9 mouse cellular contexts compared by ENCODE assay signal in the genomic region with DNA sequence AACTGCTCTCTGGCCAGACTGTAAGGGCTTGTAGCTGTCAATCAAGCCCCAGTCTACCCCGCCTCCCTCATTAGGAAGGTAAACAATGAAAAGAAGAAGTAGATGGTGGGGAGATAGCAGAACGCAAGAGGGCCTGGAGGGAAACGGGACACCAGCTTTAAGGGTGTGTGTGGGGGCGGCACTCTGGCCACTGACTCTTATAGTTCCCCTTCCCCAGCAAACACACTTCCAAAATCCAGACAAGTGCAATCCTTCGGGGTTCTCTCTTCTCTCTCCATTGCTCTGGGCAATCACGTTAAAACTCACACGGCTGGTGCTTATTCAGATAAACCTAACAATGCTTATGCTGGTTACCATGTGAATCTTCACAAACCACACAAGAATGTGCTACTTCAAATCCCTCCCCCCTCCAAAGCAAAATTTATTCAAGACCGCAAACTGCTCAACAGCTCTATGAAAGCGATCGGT. TPM values are rescaled to one million over a fixed set of nuclear protein-coding genes. Genes with fewer than 3 reads are reported as not detected.
DNase-seq lines count a peak whose midpoint lies in the region; ATAC-seq and TF ChIP-seq lines count a peak whose summit lies in the region.
"Had no signal": no experiment of that assay in that cellular context is flagged by ENCODE, and none has a peak within 500 bp of the region (broad histone marks: within the 10 kb centered on the region; RNA-seq: fewer than 3 reads in every experiment).

No protein-coding gene starts in this region.

- no peak for TF ChIP-seq CTCF in lung, postnatal 0 days (IDR thresholded peaks at IDR 0.05)

- no peaks in the 10 kb centered on the region for H3K9me3 ChIP-seq in lung, postnatal 0 days (ENCODE audit: low read length)
- no peaks in the 10 kb centered on the region for H3K9me3 ChIP-seq in hindbrain, embryonic 16.5 days (ENCODE audit: control insufficient read depth, low read length)
- no peaks in the 10 kb centered on the region for H3K9me3 ChIP-seq in kidney, embryonic 16.5 days (ENCODE audit: low read length)

- 0 out of 2 replicates have a peak, but pooled peaks cover 8% of the 10 kb centered on the region for H3K4me1 ChIP-seq in lung, postnatal 0 days (ENCODE audit: insufficient read depth, low read depth, low read length)
- no peaks in the 10 kb centered on the region; the same call in 1 of the 2 replicates for H3K4me1 ChIP-seq in hindbrain, embryonic 16.5 days (ENCODE audit: control insufficient read depth, insufficient read depth, low read depth, low read length)
- H3K4me1 ChIP-seq in kidney, embryonic 16.5 days (ENCODE audit: insufficient read depth, low read length): no peaks in the 10 kb centered on the region

- TF ChIP-seq EP300 in lung, postnatal 0 days (IDR thresholded peaks at IDR 0.05): no peak

- WGBS in lung, postnatal 0 days: 20% methylated on average over 10 of the region's 10 CpGs
- WGBS in hindbrain, embryonic 16.5 days: 15% methylated on average over 10 of the region's 10 CpGs
- WGBS in kidney, embryonic 16.5 days: 7% methylated on average over 10 of the region's 10 CpGs

- no peak for ATAC-seq in lung, postnatal 0 days
- ATAC-seq in hindbrain, embryonic 16.5 days: no peak
- ATAC-seq in kidney, embryonic 16.5 days (ENCODE audit: low FRiP score, low TSS enrichment): no peak

- peaks cover 38% of the 10 kb centered on the region for H3K27me3 ChIP-seq in lung, postnatal 0 days (replicated peaks; ENCODE audit: insufficient read depth, low read length)
- H3K27me3 ChIP-seq in hindbrain, embryonic 16.5 days (replicated peaks; ENCODE audit: control insufficient read depth, insufficient read depth, low read length): peaks cover 66% of the 10 kb centered on the region
- H3K27me3 ChIP-seq in kidney, embryonic 16.5 days (ENCODE audit: insufficient read depth, low read length): peaks cover 69% of the 10 kb centered on the region

- 0 out of 2 replicates have a peak, but pooled peaks cover 3% of the 10 kb centered on the region for H3K36me3 ChIP-seq in lung, postnatal 0 days (ENCODE audit: insufficient read depth, low read length)
- H3K36me3 ChIP-seq in hindbrain, embryonic 16.5 days (ENCODE audit: control insufficient read depth, insufficient read depth, low read length): no peaks in the 10 kb centered on the region
- H3K36me3 ChIP-seq in kidney, embryonic 16.5 days (ENCODE audit: insufficient read depth, low read length): 0 out of 2 replicates have a peak, but pooled peaks cover under 1% of the 10 kb centered on the region

- no peak overlapping the region for H3K27ac ChIP-seq in lung, postnatal 0 days (ENCODE audit: low read length)
- no peak overlapping the region for H3K27ac ChIP-seq in hindbrain, embryonic 16.5 days (ENCODE audit: low read depth, low read length)
- H3K27ac ChIP-seq in kidney, embryonic 16.5 days (ENCODE audit: low read length): no peak overlapping the region

- no peak for DNase-seq in lung, postnatal 0 days (ENCODE audit: low spot score)
- DNase-seq in lung, adult 18-20 months: no peak
- peak; percentile 68 for DNase-seq in embryo, embryonic 9.5 days (ENCODE audit: extremely low spot score)
- DNase-seq in retina, embryonic 14.5 days (ENCODE audit: low spot score): peak; percentile 64
- no peak for DNase-seq in left cerebral cortex, postnatal 14 days (ENCODE audit: low spot score in 2 of 2)
- DNase-seq in cerebellum, postnatal 4 days (ENCODE audit: low spot score in 2 of 2): no peak
- DNase-seq: adrenal gland, postnatal 10 days had no signal

- no peak overlapping the region for H3K9ac ChIP-seq in lung, postnatal 0 days (replicated peaks; ENCODE audit: low read depth)
- H3K9ac ChIP-seq in hindbrain, embryonic 16.5 days (ENCODE audit: low read depth, low read length): no peak overlapping the region
- no peak overlapping the region for H3K9ac ChIP-seq in kidney, embryonic 16.5 days (replicated peaks; ENCODE audit: low read length)

- H3K4me2 ChIP-seq in lung, postnatal 0 days (replicated peaks; ENCODE audit: low read depth, low read length): 0 out of 2 replicates have a peak overlapping the region, but pooled peaks have one; percentile 2
- peak overlapping the region; percentile 40 for H3K4me2 ChIP-seq in hindbrain, embryonic 16.5 days (ENCODE audit: low read length)
- H3K4me2 ChIP-seq in kidney, embryonic 16.5 days (replicated peaks; ENCODE audit: low read depth, low read length): no peak overlapping the region

- no peak overlapping the region for H3K4me3 ChIP-seq in lung, postnatal 0 days (ENCODE audit: low read depth, low read length)
- H3K4me3 ChIP-seq in hindbrain, embryonic 16.5 days (ENCODE audit: low read length): no peak overlapping the region
- no peak overlapping the region for H3K4me3 ChIP-seq in kidney, embryonic 16.5 days (ENCODE audit: low read length)

- intact Hi-C loops in left cerebral cortex, postnatal 14 days (cut with DNase I): no loop called here

RNA-seq across cellular contexts. Expression of gene Otx1, which starts 5.5 kb away (rescaled TPM):
- 0.20 and 0.21 TPM in 2 replicates for polyA plus RNA-seq in lung, postnatal 0 days (2015; fragmentation: Nextera tagmentation; extraction: Ambion mirVana)
- polyA plus RNA-seq in hindbrain, embryonic 16.5 days (2015; fragmentation: Nextera tagmentation; extraction: Ambion mirVana): 0.51 and 0.92 TPM in 2 replicates
- 1 to 10 TPM; 6.1 to 9.1 TPM for total RNA-seq in left cerebral cortex, postnatal 14 days (2021)
- polyA plus RNA-seq in kidney, embryonic 16.5 days (2015; fragmentation: Nextera tagmentation; extraction: Ambion mirVana): not detected in 2 replicates

Comparison
In these comparisons a context has a peak if more than half of its experiments do, and no peak if none do; other contexts are left out.
1. DNase-seq: peak in embryo, embryonic 9.5 days (single experiment) and retina, embryonic 14.5 days (single experiment); none in lung, postnatal 0 days (single experiment), lung, adult 18-20 months (0 of 2), left cerebral cortex, postnatal 14 days (0 of 2) and cerebellum, postnatal 4 days (0 of 2).